Mouse (Mus musculus) forebrain, postnatal 0 days (tissue): Measurements from ENCODE around the gene Gfi1b. TPM values are rescaled to one million over a fixed set of nuclear protein-coding genes. Genes with fewer than 3 reads are reported as not detected.
A peak's percentile ranks its signal among the peaks of the same experiment; 100 is the strongest.

ENCODE experiments used
- ATAC-seq: fragments of 200-750 bp; cut with Nextera tagmentation; 2 replicates; pipeline ENCODE4 v1.8.0; 2017; ENCODE audit warnings: mild to moderate bottlenecking, moderate library complexity
- DNase-seq: peaks from one replicate; pipeline ENCODE4 v3.0.0-alpha.2; 2015
- H3K27ac ChIP-seq: fragments of 300-500 bp; sonication (generic); 2 replicates; pipeline ENCODE4 v1.5.1; 2014; ENCODE audit warnings: low read depth, mild to moderate bottlenecking, antibody characterized with exemption, low read length, moderate library complexity, mixed read lengths
- H3K27me3 ChIP-seq: fragments of 300-500 bp; sonication (generic); 2 replicates; pipeline ENCODE4 v1.6.1; 2014; ENCODE audit warnings: mild to moderate bottlenecking, low read length, mixed read lengths; ENCODE audit not compliant: insufficient read depth
- H3K36me3 ChIP-seq: fragments of 300-500 bp; sonication (generic); 2 replicates; pipeline ENCODE4 v1.6.1; 2014; ENCODE audit warnings: mild to moderate bottlenecking, moderate library complexity; ENCODE audit not compliant: insufficient read depth
- H3K4me1 ChIP-seq: fragments of 300-500 bp; sonication (generic); 2 replicates; pipeline ENCODE4 v1.6.1; 2014; ENCODE audit warnings: antibody characterized with exemption; ENCODE audit not compliant: insufficient read depth
- H3K4me2 ChIP-seq: fragments of 300-500 bp; sonication (generic); 2 replicates; pipeline ENCODE4 v1.6.1; 2014; ENCODE audit warnings: low read depth, mild to moderate bottlenecking, moderate library complexity
- H3K4me3 ChIP-seq: fragments of 300-500 bp; sonication (generic); 2 replicates; pipeline ENCODE4 v1.5.1; 2014; ENCODE audit warnings: low read depth, low read length, mixed read lengths
- H3K9ac ChIP-seq: fragments of 300-500 bp; sonication (generic); 2 replicates; pipeline ENCODE4 v1.6.1; 2014; ENCODE audit warnings: mild to moderate bottlenecking
- H3K9me3 ChIP-seq: fragments of 300-500 bp; sonication (generic); 2 replicates; pipeline ENCODE4 v1.6.1; 2016; ENCODE audit warnings: low read length
- CTCF ChIP-seq: sonication (generic); IDR thresholded peaks from 2 replicates; pipeline ENCODE4 v1.5.1; 2016; ENCODE audit warnings: antibody characterized with exemption, control low read depth, low read depth
- WGBS: fragments of 180-500 bp; shearing (Covaris S2); extraction: QIAGEN DNeasy Blood & Tissue Kit; methylation state at CpG from one replicate; pipeline ENCODE4 v1.1.7; 2014; 5-methylcytosine and 5-hydroxymethylcytosine counted together
- polyA plus RNA-seq: library from polyadenylated mRNA; unstranded; fragments of >200 nt; fragmentation: Nextera tagmentation; extraction: Ambion mirVana; gene quantifications from 2 replicates; pipeline ENCODE4 v1.2.1, GENCODE M21; 2015
- total RNA-seq: library from RNA; depleted of rRNA; stranded (reverse); fragments of >200 nt; gene quantifications from 2 replicates; pipeline ENCODE4 v1.2.3, GENCODE M21; 2014

The Gfi1b gene
- total and polyA plus RNA-seq, 2 experiments from 2014 or later: not detected

- Histone ChIP-seq H3K4me3 (no peak overlapping the region), H3K27ac (no peak overlapping the region), H3K27me3 (no peaks in the 10 kb centered on the region), H3K36me3 (no peaks in the 10 kb centered on the region), H3K4me2 (no peak overlapping the region), H3K9me3 (no peaks in the 10 kb centered on the region), H3K4me1 (no peaks in the 10 kb centered on the region), H3K9ac (no peak overlapping the region)
- 80% methylated on average over 6 of the region's 6 CpGs for WGBS
- DNase-seq (no peak), ATAC-seq (no peak)
- TF ChIP-seq CTCF: no peak
Measured at GRCm38 (mm10) chr2:28599569-28599900, 22.2 kb downstream of the Gfi1b start.

GRCm38 (mm10) chr2:28598692-28599568, 22.9 kb downstream of the Gfi1b start:
- 68% methylated on average over 12 of the region's 12 CpGs for WGBS
- DNase-seq: no peak
- no peak overlapping the region for H3K4me3 ChIP-seq
- H3K9ac ChIP-seq: no peak overlapping the region
- no peak for TF ChIP-seq CTCF
- H3K27me3 ChIP-seq: no peaks in the 10 kb centered on the region
- no peaks in the 10 kb centered on the region for H3K4me1 ChIP-seq
- H3K27ac ChIP-seq: no peak overlapping the region
- ATAC-seq: no peak
- H3K36me3 ChIP-seq: no peaks in the 10 kb centered on the region
- H3K9me3 ChIP-seq: no peaks in the 10 kb centered on the region
- H3K4me2 ChIP-seq: no peak overlapping the region

- H3K9me3 ChIP-seq: no peaks in the 10 kb centered on the region
- no peak overlapping the region for H3K4me3 ChIP-seq
- WGBS: 76% methylated on average over 7 of the region's 7 CpGs
- no peak for TF ChIP-seq CTCF
- H3K36me3 ChIP-seq: no peaks in the 10 kb centered on the region
- H3K27me3 ChIP-seq: no peaks in the 10 kb centered on the region
- H3K9ac ChIP-seq: no peak overlapping the region
- no peaks in the 10 kb centered on the region for H3K4me1 ChIP-seq
- no peak for DNase-seq
- no peak for ATAC-seq
- H3K4me2 ChIP-seq: no peak overlapping the region
- H3K27ac ChIP-seq: no peak overlapping the region
Measured at GRCm38 (mm10) chr2:28597733-28598547, 23.8 kb downstream of the Gfi1b start.

- H3K4me2 ChIP-seq: no peak overlapping the region
- DNase-seq (no peak), ATAC-seq (no peak)
- H3K4me3 ChIP-seq: no peak overlapping the region
- no peaks in the 10 kb centered on the region for H3K9me3 ChIP-seq
- TF ChIP-seq CTCF: peak; percentile 36; the same call in 1 of the 2 replicates
- no peaks in the 10 kb centered on the region for H3K27me3 ChIP-seq
- no peak overlapping the region for H3K27ac ChIP-seq
- no peaks in the 10 kb centered on the region for H3K36me3 ChIP-seq
- H3K9ac ChIP-seq: no peak overlapping the region
- H3K4me1 ChIP-seq: no peaks in the 10 kb centered on the region
- 91% methylated on average over 7 of the region's 7 CpGs for WGBS
Measured at GRCm38 (mm10) chr2:28596998-28597397, 24.8 kb downstream of the Gfi1b start.

- no peak for TF ChIP-seq CTCF
- no peak overlapping the region for H3K9ac ChIP-seq
- ATAC-seq: no peak
- H3K27me3 ChIP-seq: no peaks in the 10 kb centered on the region
- H3K4me1 ChIP-seq: no peaks in the 10 kb centered on the region
- H3K9me3 ChIP-seq: no peaks in the 10 kb centered on the region
- DNase-seq: no peak
- 80% methylated on average over 7 of the region's 7 CpGs for WGBS
- no peak overlapping the region for H3K4me3 ChIP-seq
- no peaks in the 10 kb centered on the region for H3K36me3 ChIP-seq
- no peak overlapping the region for H3K27ac ChIP-seq
- H3K4me2 ChIP-seq: no peak overlapping the region
Measured at GRCm38 (mm10) chr2:28596021-28596420, 25.8 kb downstream of the Gfi1b start.

- Histone ChIP-seq H3K4me3 (no peak overlapping the region), H3K9ac (no peak overlapping the region), H3K36me3 (no peaks in the 10 kb centered on the region), H3K4me2 (no peak overlapping the region), H3K27ac (no peak overlapping the region), H3K27me3 (no peaks in the 10 kb centered on the region), H3K9me3 (no peaks in the 10 kb centered on the region), H3K4me1 (no peaks in the 10 kb centered on the region)
- ATAC-seq (no peak), DNase-seq (peak; percentile 35)
- WGBS: 8% methylated on average over 15 of the region's 15 CpGs
- peak; percentile 70 for TF ChIP-seq CTCF
Measured at GRCm38 (mm10) chr2:28592809-28593208, 29.0 kb downstream of the Gfi1b start.

GRCm38 (mm10) chr2:28591479-28591878, 30.3 kb downstream of the Gfi1b start:
- TF ChIP-seq CTCF: no peak
- Histone ChIP-seq H3K9ac (no peak overlapping the region), H3K36me3 (no peaks in the 10 kb centered on the region), H3K27me3 (no peaks in the 10 kb centered on the region), H3K4me2 (no peak overlapping the region), H3K4me3 (no peak overlapping the region), H3K9me3 (no peaks in the 10 kb centered on the region), H3K27ac (no peak overlapping the region), H3K4me1 (no peaks in the 10 kb centered on the region)
- ATAC-seq: no peak
- DNase-seq: no peak
- 73% methylated on average over 2 of the region's 2 CpGs for WGBS
